Mouse (Mus musculus) bone marrow, adult 2 months (tissue): Measurements from ENCODE around the gene Gm10842.

ENCODE experiments used
- CTCF ChIP-seq: fragments of 200-500 bp; IDR thresholded peaks from 2 replicates; pipeline ENCODE4 v1.5.1; 2011; ENCODE audit warnings: low read length, control low read depth; ENCODE audit not compliant: control insufficient read depth, insufficient read depth
- POLR2A ChIP-seq: fragments of 200-500 bp; IDR thresholded peaks from 2 replicates; pipeline ENCODE4 v1.6.1; 2011; ENCODE audit warnings: low read depth, mild to moderate bottlenecking, control low read depth, low read length, borderline replicate concordance; ENCODE audit not compliant: control insufficient read depth

DNA sequence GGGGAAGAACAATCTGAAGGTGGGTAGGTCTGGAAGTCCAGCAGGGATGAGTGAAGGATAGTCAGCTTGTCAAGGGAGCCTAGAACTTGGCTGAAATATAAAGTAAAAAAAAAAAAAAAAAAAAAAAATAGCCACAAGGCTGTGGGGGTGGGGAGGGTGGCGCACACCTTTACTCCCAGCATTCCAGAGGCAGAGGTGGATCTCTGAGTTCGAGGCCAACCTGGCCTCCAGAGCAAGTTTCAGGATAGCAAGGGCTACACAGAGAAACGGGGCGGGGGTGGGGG lies 5.3 kb downstream of the Gm10842 start:
- TF ChIP-seq CTCF (no peak), POLR2A (no peak)
